Comparison of ENCODE assay signal across 16 mouse cellular contexts in genomic region chr2:132276249-132276648, GRCm38 (mm10).
"Had no signal": no experiment of that assay in that cellular context is flagged by ENCODE, and none has a peak within 500 bp of the region (broad histone marks: within the 10 kb centered on the region; RNA-seq: fewer than 3 reads in every experiment).

No protein-coding gene starts in this region.

- H3K9ac ChIP-seq: neural tube, embryonic 12.5 days; neural tube, embryonic 13.5 days; neural tube, embryonic 15.5 days; stomach, embryonic 15.5 days had no signal

- H3K4me3 ChIP-seq: neural tube, embryonic 12.5 days; neural tube, embryonic 13.5 days; neural tube, embryonic 15.5 days; stomach, embryonic 15.5 days had no signal

- H3K4me2 ChIP-seq: neural tube, embryonic 12.5 days; neural tube, embryonic 13.5 days; neural tube, embryonic 15.5 days; stomach, embryonic 15.5 days had no signal

- H3K27ac ChIP-seq: neural tube, embryonic 12.5 days; neural tube, embryonic 13.5 days; neural tube, embryonic 15.5 days; stomach, embryonic 15.5 days had no signal

- H3K9me3 ChIP-seq: neural tube, embryonic 12.5 days; neural tube, embryonic 13.5 days; neural tube, embryonic 15.5 days; stomach, embryonic 15.5 days had no signal

- H3K36me3 ChIP-seq: neural tube, embryonic 15.5 days; stomach, embryonic 15.5 days had no signal

- H3K27me3 ChIP-seq: neural tube, embryonic 12.5 days; neural tube, embryonic 13.5 days; neural tube, embryonic 15.5 days; stomach, embryonic 15.5 days had no signal

- DNase-seq: retina, postnatal 1 day; right cerebral cortex, adult 18-20 months; right cerebral cortex, postnatal 14 days; right cerebral cortex, postnatal 25 days; right cerebral cortex, postnatal 4 days; spleen, adult 18-20 months; thymus, adult 18-20 months; thymus, adult 2 months; thymus, postnatal 14 days; thymus, postnatal 25 days; thymus, postnatal 36 days; thymus, postnatal 4 days had no signal
